Mouse (Mus musculus) kidney, embryonic 14.5 days (tissue): ENCODE measurements around the gene Ppp1r35. TPM values are rescaled to one million over a fixed set of nuclear protein-coding genes. Genes with fewer than 3 reads are reported as not detected.

Experiments used
- ATAC-seq: fragments of 200-750 bp; cut with Nextera tagmentation; 2 replicates; pipeline ENCODE4 v1.8.0; 2017; ENCODE audit warnings: moderate number of reproducible peaks, mild to moderate bottlenecking, moderate TSS enrichment, moderate library complexity; ENCODE audit not compliant: low FRiP score, low TSS enrichment
- H3K27ac ChIP-seq: fragments of 300-500 bp; sonication (generic); 2 replicates; pipeline ENCODE4 v1.5.1; 2014; ENCODE audit warnings: low read depth, mild to moderate bottlenecking, low read length, moderate library complexity, mixed read lengths
- H3K27me3 ChIP-seq: fragments of 300-500 bp; sonication (generic); 2 replicates; pipeline ENCODE4 v1.6.1; 2014; ENCODE audit warnings: mild to moderate bottlenecking, low read length; ENCODE audit not compliant: control insufficient read depth, insufficient read depth
- H3K36me3 ChIP-seq: fragments of 300-500 bp; sonication (generic); 2 replicates; pipeline ENCODE4 v1.6.1; 2014; ENCODE audit warnings: low read length, mixed read lengths; ENCODE audit not compliant: control insufficient read depth, insufficient read depth
- H3K4me1 ChIP-seq: fragments of 300-500 bp; sonication (generic); 2 replicates; pipeline ENCODE4 v1.6.1; 2014; ENCODE audit warnings: low read length, mixed read lengths; ENCODE audit not compliant: control insufficient read depth, insufficient read depth
- H3K4me2 ChIP-seq: fragments of 300-500 bp; sonication (generic); replicated peaks from 2 replicates; pipeline ENCODE4 v1.6.1; 2014; ENCODE audit warnings: low read depth, mild to moderate bottlenecking, low read length
- H3K4me3 ChIP-seq: fragments of 300-500 bp; sonication (generic); 2 replicates; pipeline ENCODE4 v1.5.1; 2014; ENCODE audit warnings: mild to moderate bottlenecking, low read length
- H3K9ac ChIP-seq: fragments of 300-500 bp; sonication (generic); 2 replicates; pipeline ENCODE4 v1.6.1; 2014; ENCODE audit warnings: low read depth, mild to moderate bottlenecking, low read length, moderate library complexity
- H3K9me3 ChIP-seq: fragments of 300-500 bp; sonication (generic); 2 replicates; pipeline ENCODE4 v1.6.1; 2016; ENCODE audit warnings: low read length; ENCODE audit not compliant: control insufficient read depth
- WGBS: fragments of 180-500 bp; shearing (Covaris S2); extraction: QIAGEN DNeasy Blood & Tissue Kit; methylation state at CpG from one replicate; pipeline ENCODE4 v1.1.7; 2014; 5-methylcytosine and 5-hydroxymethylcytosine counted together
- polyA plus RNA-seq: library from polyadenylated mRNA; unstranded; fragments of >200 nt; fragmentation: Nextera tagmentation; extraction: Ambion mirVana; gene quantifications from 2 replicates; pipeline ENCODE4 v1.2.1, GENCODE M21; 2014

The Ppp1r35 gene
- polyA plus RNA-seq, 1 experiment from 2014 or later: 41.6 TPM

DNA sequence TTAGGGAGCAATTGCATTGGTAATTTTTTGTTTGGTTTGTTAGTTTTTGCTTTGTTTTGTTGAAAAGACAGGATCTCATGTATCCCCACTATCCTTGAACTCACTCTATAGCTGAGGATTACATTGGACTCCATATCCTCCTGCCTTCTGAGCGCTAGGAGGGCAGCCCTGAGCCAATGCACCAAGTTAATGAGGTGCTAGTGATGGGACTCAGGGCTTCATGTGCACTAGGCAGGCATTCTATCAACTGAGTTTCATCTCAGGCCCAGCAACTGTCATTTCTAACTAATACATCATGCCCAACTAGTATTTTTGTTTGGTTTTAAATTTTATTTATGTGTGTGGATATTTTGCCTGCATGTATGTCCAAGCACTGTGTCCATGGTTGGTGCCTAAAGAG, 27.5 kb downstream of the Ppp1r35 start:
- H3K27me3 ChIP-seq: no peaks in the 10 kb centered on the region
- no peak overlapping the region for H3K9ac ChIP-seq
- WGBS: 79% methylated on average over 1 of the region's 1 CpGs
- no peaks in the 10 kb centered on the region for H3K36me3 ChIP-seq
- H3K4me2 ChIP-seq: no peak overlapping the region
- no peaks in the 10 kb centered on the region for H3K9me3 ChIP-seq
- no peaks in the 10 kb centered on the region for H3K4me1 ChIP-seq
- H3K27ac ChIP-seq: no peak overlapping the region
- no peak for ATAC-seq
- H3K4me3 ChIP-seq: no peak overlapping the region

DNA sequence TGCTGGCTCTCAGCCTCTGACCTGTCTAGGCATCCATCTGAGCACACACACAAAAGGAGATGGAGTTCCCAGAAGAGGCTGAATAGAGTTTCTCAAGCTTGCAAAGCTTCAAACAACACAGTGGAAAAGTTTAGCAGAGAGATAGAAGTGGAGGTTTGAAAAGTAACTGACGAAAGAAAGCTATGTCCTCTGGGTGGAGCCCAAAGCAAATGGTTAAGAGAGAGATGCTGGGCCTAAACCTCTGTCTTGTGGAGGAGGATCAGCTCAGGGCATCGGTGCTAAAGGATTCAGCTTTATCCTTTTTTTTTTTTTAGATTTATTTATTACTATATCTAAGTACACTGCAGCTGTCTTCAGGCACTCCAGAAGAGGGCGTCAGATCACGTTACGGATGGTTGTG, 29.7 kb downstream of the Ppp1r35 start:
- H3K27ac ChIP-seq: no peak overlapping the region
- H3K27me3 ChIP-seq: no peaks in the 10 kb centered on the region
- no peak overlapping the region for H3K9ac ChIP-seq
- no peak for ATAC-seq
- 88% methylated on average over 5 of the region's 5 CpGs for whole genome bisulfite sequencing
- H3K4me2 ChIP-seq: no peak overlapping the region
- no peaks in the 10 kb centered on the region for H3K4me1 ChIP-seq
- H3K36me3 ChIP-seq: no peaks in the 10 kb centered on the region
- no peaks in the 10 kb centered on the region for H3K9me3 ChIP-seq
- H3K4me3 ChIP-seq: no peak overlapping the region

DNA sequence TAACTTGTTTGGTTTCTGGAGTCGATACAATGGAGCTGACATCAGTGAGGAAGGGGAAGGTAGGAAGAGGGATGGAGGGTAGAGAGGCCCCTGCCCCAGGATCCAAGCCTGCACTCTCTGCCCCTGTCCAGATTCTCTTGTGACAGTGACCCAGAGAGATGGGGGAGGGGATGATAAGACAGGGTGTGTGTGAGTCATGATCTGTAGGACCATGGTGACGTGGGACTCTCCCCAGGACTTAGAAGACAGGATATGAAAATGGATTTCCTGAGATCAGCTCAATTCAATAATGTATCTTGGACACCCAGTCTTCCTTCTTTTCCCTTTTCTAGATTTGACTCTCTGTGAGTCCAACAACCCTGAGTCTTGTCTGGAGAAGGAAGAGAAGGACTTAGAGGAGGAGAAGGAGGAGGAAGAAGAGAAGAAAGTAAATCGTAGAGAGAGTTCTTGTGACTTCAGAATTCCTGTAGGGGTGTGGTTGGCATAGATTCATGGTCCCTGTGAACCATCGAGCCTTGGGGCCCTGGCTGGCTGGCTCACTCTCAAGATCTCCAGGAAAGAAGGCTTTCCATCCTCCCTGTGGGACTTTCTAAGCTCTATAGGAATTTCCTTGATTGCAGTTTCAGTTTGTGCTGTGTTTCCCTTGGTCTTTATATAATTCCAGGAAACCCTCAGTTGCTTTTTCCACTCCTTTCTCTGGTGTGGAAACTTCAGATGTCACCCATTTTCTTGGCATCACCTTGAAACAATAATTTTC, 39.0 kb downstream of the Ppp1r35 start:
- Histone ChIP-seq H3K9me3 (no peaks in the 10 kb centered on the region), H3K4me3 (no peak overlapping the region), H3K27me3 (no peaks in the 10 kb centered on the region), H3K4me1 (no peaks in the 10 kb centered on the region), H3K9ac (no peak overlapping the region), H3K27ac (no peak overlapping the region), H3K36me3 (no peaks in the 10 kb centered on the region), H3K4me2 (no peak overlapping the region)
- 68% methylated on average over 4 of the region's 4 CpGs for WGBS
- ATAC-seq: no peak

DNA sequence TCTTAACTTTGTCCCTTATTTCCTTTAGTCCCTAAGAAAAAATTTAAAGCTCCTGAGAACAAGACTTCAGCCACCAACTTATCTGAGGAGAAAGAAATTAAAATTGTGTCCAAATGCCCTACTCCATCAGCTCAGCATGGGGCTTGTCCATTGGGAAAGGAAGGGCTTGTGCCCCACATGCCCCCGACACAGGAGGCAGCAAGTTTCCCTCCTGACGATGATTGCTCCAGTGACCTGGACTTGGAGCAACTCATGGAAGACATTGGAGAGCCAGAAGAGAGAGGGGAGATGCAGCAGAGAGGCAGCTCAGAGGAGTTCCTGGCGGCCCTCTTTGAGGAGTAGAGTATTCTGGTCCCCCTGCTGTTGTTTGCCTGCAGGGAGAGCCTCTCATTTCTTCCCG, 43.5 kb downstream of the Ppp1r35 start:
- 71% methylated on average over 4 of the region's 4 CpGs for WGBS
- Histone ChIP-seq H3K4me2 (no peak overlapping the region), H3K4me3 (no peak overlapping the region), H3K36me3 (no peaks in the 10 kb centered on the region), H3K9ac (no peak overlapping the region), H3K4me1 (no peaks in the 10 kb centered on the region), H3K9me3 (no peaks in the 10 kb centered on the region), H3K27me3 (no peaks in the 10 kb centered on the region), H3K27ac (no peak overlapping the region)
- ATAC-seq: no peak

DNA sequence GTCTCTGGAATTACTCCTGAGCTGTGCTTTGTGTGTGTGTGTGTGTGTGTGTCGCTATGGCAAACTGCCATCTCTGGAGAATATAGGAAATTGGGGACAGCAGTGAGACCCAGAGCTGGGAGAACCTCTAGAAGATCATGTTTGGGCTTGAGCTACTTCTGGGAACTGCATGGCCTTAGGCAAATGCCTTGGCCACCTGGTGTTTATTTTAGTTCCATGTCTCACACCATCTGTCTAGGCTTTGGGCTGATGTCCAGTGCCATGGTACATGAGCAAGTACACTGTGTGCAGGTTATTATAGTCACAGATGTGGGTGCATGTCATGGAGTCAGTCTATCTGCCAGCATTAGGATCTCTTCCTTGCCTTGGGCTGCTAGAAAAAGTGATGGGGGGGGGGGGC, 44.0 kb downstream of the Ppp1r35 start:
- H3K36me3 ChIP-seq: no peaks in the 10 kb centered on the region
- no peaks in the 10 kb centered on the region for H3K4me1 ChIP-seq
- no peak for ATAC-seq
- H3K9me3 ChIP-seq: no peaks in the 10 kb centered on the region
- no peak overlapping the region for H3K4me2 ChIP-seq
- 82% methylated on average over 1 of the region's 1 CpGs for WGBS
- H3K27me3 ChIP-seq: no peaks in the 10 kb centered on the region
- no peak overlapping the region for H3K9ac ChIP-seq
- no peak overlapping the region for H3K27ac ChIP-seq
- no peak overlapping the region for H3K4me3 ChIP-seq

DNA sequence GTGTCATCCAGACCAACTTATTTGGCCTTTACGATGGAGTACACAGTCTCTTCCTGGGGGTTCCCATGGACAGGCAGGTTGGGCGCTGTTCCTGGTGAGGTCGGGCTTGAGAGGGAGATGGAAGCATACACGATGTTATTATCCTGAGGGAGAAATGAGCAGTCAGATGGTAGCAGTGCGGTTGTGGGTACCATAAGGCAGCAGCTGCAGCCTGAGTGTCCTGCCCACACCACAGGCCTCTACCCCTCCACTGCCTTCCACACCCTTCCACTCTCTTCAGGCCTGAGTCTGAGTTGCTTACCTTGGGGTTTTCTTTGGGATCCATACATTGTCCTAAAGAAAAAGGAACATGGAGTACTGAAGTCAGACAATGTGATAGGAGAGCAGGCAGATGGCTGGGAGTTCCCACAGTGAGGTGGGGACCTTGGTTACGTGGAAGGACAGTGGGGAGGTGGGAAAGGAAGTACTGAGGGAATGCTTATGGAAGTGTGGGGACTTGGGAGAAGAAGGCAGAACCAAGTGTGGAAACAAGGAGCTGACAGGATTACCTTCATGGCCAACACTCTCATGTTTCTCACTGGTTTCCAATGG, 44.9 kb downstream of the Ppp1r35 start:
- Histone ChIP-seq H3K27ac (no peak overlapping the region), H3K4me3 (no peak overlapping the region), H3K4me1 (no peaks in the 10 kb centered on the region), H3K4me2 (no peak overlapping the region), H3K9me3 (no peaks in the 10 kb centered on the region), H3K9ac (no peak overlapping the region), H3K27me3 (no peaks in the 10 kb centered on the region), H3K36me3 (no peaks in the 10 kb centered on the region)
- no peak for ATAC-seq
- WGBS: 89% methylated on average over 6 of the region's 6 CpGs

DNA sequence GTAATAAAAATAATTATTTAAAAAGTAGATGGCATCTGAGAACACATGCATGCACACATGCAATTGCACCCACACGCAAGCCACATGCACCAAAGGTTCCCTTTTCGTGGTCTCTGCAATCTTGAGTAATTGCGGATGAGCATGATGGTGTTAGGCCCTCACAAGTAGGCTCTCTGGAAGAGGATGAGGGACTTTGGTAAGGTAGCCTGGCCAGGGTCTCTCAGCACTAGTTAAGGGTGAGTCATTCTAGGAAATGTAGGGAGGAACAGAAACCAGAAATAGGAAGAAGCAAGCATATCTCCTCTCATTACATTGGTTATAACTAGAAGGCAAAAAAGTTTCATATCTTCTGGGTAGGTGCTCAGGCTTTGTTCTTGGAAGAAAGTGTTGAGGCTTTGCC, 46.4 kb downstream of the Ppp1r35 start:
- Histone ChIP-seq H3K27me3 (no peaks in the 10 kb centered on the region), H3K27ac (no peak overlapping the region), H3K4me1 (no peaks in the 10 kb centered on the region), H3K4me2 (no peak overlapping the region), H3K36me3 (no peaks in the 10 kb centered on the region), H3K9ac (no peak overlapping the region), H3K9me3 (no peaks in the 10 kb centered on the region), H3K4me3 (no peak overlapping the region)
- no peak for ATAC-seq
- 93% methylated on average over 3 of the region's 3 CpGs for WGBS

DNA sequence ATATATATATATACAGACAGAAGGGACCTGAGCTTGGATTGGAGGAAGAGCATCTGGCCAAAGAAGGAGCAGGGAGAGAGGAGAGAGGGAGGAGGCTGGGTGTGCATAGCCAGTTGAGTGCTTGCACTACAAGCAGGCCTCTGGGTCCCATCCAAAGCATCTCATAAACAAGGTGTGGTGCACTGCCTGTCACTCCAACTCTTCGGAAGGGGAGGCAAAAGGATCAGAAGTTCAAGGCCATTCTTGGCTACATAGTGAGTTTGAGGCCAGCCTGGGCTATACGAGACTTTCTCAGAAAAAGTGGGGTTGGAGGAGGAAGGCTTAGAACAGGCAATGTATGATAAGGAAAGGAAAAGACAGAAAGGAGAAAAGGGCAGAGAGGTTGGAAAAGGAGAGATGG, 47.3 kb downstream of the Ppp1r35 start:
- Histone ChIP-seq H3K4me3 (no peak overlapping the region), H3K36me3 (no peaks in the 10 kb centered on the region), H3K27ac (no peak overlapping the region), H3K9ac (no peak overlapping the region), H3K4me1 (no peaks in the 10 kb centered on the region), H3K4me2 (no peak overlapping the region), H3K9me3 (no peaks in the 10 kb centered on the region), H3K27me3 (no peaks in the 10 kb centered on the region)
- 79% methylated on average over 2 of the region's 2 CpGs for WGBS
- no peak for ATAC-seq

DNA sequence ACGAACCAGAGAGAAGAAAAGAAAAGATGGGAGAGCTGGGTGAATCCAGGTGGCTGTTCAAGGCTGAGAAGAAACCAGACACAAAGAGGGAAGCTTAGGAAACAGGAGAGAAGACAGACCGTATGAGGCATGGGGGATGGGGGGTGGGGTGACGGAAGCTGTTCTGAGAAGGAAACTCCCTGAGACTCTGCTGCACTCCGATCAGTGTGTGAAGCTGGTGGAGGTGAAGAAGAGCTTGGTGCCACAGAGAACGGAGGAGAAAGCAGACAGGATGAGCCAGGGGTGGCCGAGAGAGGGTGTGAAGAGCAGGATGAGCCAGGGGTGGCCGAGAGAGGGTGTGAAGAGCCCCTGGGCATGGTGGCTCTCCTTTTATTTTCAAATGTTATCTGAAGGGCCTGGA, 47.8 kb downstream of the Ppp1r35 start:
- H3K36me3 ChIP-seq: no peaks in the 10 kb centered on the region
- no peaks in the 10 kb centered on the region for H3K27me3 ChIP-seq
- no peaks in the 10 kb centered on the region for H3K9me3 ChIP-seq
- H3K4me3 ChIP-seq: no peak overlapping the region
- WGBS: 58% methylated on average over 7 of the region's 7 CpGs
- H3K4me2 ChIP-seq: no peak overlapping the region
- no peak overlapping the region for H3K9ac ChIP-seq
- ATAC-seq: no peak
- no peaks in the 10 kb centered on the region for H3K4me1 ChIP-seq
- no peak overlapping the region for H3K27ac ChIP-seq
